Mouse (Mus musculus) hindbrain, embryonic 15.5 days (tissue): ENCODE results near the gene Cyp1a2. TPM values are rescaled to one million over a fixed set of nuclear protein-coding genes. Genes with fewer than 3 reads are reported as not detected.

Experiments
- ATAC-seq: fragments of 200-750 bp; cut with Nextera tagmentation; 2 replicates; pipeline ENCODE4 v1.8.0; 2017; ENCODE audit warnings: low read depth, moderate number of reproducible peaks, moderate TSS enrichment; ENCODE audit not compliant: low FRiP score
- H3K27ac ChIP-seq: fragments of 300-500 bp; sonication (generic); replicated peaks from 2 replicates; pipeline ENCODE4 v1.5.1; 2015; ENCODE audit warnings: mild to moderate bottlenecking, inconsistent platforms
- H3K27me3 ChIP-seq: fragments of 300-500 bp; sonication (generic); 2 replicates; pipeline ENCODE4 v1.6.1; 2015; ENCODE audit warnings: control low read depth, inconsistent platforms
- H3K36me3 ChIP-seq: fragments of 300-500 bp; sonication (generic); 2 replicates; pipeline ENCODE4 v1.6.1; 2015; ENCODE audit warnings: control low read depth, inconsistent platforms
- H3K4me1 ChIP-seq: fragments of 300-500 bp; sonication (generic); replicated peaks from 2 replicates; pipeline ENCODE4 v1.6.1; 2015; ENCODE audit warnings: control low read depth, inconsistent platforms
- H3K4me2 ChIP-seq: fragments of 300-500 bp; sonication (generic); 2 replicates; pipeline ENCODE4 v1.6.1; 2015; ENCODE audit warnings: moderate library complexity, mild to moderate bottlenecking, inconsistent platforms
- H3K4me3 ChIP-seq: fragments of 300-500 bp; sonication (generic); 2 replicates; pipeline ENCODE4 v1.5.1; 2015; ENCODE audit warnings: mild to moderate bottlenecking, inconsistent platforms
- H3K9ac ChIP-seq: fragments of 300-500 bp; sonication (generic); 2 replicates; pipeline ENCODE4 v1.6.1; 2015; ENCODE audit warnings: inconsistent platforms
- H3K9me3 ChIP-seq: fragments of 300-500 bp; sonication (generic); 2 replicates; pipeline ENCODE4 v1.6.1; 2016; ENCODE audit warnings: control low read depth, inconsistent platforms
- WGBS: fragments of 180-500 bp; shearing (Covaris S2); methylation state at CpG from one replicate; pipeline ENCODE4 v1.1.7; 2015; 5-methylcytosine and 5-hydroxymethylcytosine counted together
- polyA plus RNA-seq: library from polyadenylated mRNA; unstranded; fragments of >200 nt; fragmentation: Nextera tagmentation; extraction: Ambion mirVana; gene quantifications from 2 replicates; pipeline ENCODE4 v1.2.1, GENCODE M21; 2015

Cyp1a2 gene
- polyA plus RNA-seq, 1 experiment from 2014 or later = not detected

DNA sequence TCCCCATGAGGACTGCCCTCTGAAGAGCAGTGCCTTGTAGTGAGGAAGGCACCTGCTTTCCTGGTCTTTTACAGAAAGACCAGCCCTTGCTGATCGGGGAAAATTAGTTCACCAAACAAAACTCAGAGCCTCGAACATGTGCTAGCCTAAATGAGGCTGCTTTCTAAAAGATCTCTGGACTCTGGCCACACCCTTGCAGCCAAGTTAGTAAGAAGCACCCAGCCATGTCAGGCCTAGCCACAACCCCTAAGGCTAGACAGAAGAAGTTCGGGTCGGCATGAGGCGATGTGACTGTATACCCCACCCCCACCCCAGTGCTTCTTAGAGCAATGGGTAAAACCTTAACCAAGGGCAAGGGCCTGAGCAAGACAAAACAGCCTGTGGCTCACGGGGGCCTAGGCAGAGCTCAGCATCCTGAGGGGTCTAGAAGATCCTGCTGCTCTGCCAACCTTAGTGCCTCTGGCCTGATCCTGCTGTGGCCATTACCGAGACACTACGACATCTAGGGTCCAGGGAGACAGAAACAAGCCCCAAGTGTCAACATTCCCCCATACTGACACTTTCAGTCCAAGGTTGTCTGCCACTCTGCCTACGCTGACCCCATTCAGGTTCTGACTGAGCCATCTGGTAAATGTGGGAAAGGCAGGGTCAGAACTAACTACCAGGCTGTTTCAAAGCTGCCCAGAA is 40.2 kb downstream of the Cyp1a2 start:
- Histone ChIP-seq H3K4me3 (peak overlapping the region; percentile 95), H3K27me3 (no peaks in the 10 kb centered on the region), H3K4me1 (peaks cover 67% of the 10 kb centered on the region), H3K27ac (no peak overlapping the region), H3K36me3 (no peaks in the 10 kb centered on the region), H3K9ac (peak overlapping the region; percentile 99), H3K9me3 (no peaks in the 10 kb centered on the region), H3K4me2 (peak overlapping the region; percentile 97)
- ATAC-seq = no peak
- 70% methylated on average over 9 of the region's 9 CpGs for WGBS

GRCm38 (mm10) chr9:57641775-57642550 is 41.5 kb downstream of the Cyp1a2 start:
- no peaks in the 10 kb centered on the region for H3K36me3 ChIP-seq
- H3K4me3 ChIP-seq = no peak overlapping the region
- H3K4me2 ChIP-seq = peak overlapping the region; percentile 97; the same call in 1 of the 2 replicates
- WGBS = 82% methylated on average over 13 of the region's 13 CpGs
- no peaks in the 10 kb centered on the region for H3K27me3 ChIP-seq
- no peak for ATAC-seq
- H3K27ac ChIP-seq = no peak overlapping the region
- H3K9ac ChIP-seq = no peak overlapping the region
- peaks cover 80% of the 10 kb centered on the region for H3K4me1 ChIP-seq
- no peaks in the 10 kb centered on the region for H3K9me3 ChIP-seq

DNA sequence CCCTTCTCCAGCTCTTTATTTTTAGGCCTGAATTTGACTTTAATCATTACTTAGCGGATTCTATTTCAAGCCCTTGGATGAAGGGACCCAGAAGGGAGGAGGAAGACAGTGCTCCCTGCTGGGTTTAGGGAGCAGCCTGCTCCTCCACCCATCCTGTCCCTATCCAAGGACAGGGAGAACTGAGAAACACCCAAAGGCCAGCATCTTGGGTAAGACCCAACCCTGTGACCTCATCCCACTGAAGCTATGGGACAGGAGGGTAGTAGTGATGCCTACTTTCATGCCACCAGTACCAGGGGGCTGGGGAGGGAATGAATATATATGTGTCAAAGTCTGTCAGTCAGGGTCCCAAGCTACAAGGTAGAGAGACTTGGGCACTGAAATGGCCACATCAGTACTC is 42.5 kb downstream of the Cyp1a2 start:
- Histone ChIP-seq H3K36me3 (no peaks in the 10 kb centered on the region), H3K4me1 (peaks cover 81% of the 10 kb centered on the region), H3K4me3 (no peak overlapping the region), H3K4me2 (0 out of 2 replicates have a peak overlapping the region, but pooled peaks have one; percentile 36), H3K27me3 (no peaks in the 10 kb centered on the region), H3K27ac (no peak overlapping the region), H3K9me3 (no peaks in the 10 kb centered on the region), H3K9ac (peak overlapping the region; percentile 5; the same call in 1 of the 2 replicates)
- ATAC-seq = no peak
- WGBS = 71% methylated on average over 1 of the region's 1 CpGs

DNA sequence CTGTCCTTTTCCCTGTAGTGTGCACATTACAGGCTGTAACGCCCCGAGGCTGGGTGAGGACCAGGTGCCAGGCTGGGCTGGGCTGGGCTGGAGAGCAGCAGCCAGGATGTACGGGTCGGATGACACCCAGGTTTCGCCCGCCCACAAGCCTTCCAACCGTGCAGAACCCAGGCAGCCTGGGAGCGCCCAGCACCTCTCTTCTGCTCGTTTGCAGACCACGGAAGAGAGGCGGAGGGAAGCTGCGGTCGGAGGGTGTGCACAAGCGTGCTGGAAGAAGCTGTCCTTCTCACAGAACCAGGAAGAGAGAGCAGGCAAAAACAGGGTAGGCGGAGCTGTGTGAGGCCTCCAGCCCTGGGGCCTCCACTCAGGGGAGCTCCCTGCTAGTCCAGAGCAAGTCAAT is 43.1 kb downstream of the Cyp1a2 start:
- H3K27me3 ChIP-seq = no peaks in the 10 kb centered on the region
- no peak for ATAC-seq

GRCm38 (mm10) chr9:57639661-57640328 is 43.7 kb downstream of the Cyp1a2 start:
- no peak overlapping the region for H3K4me3 ChIP-seq

More for the DNA sequence above, 43.1 kb downstream of the Cyp1a2 start:
- peak overlapping the region; percentile 47; the same call in 1 of the 2 replicates for H3K27ac ChIP-seq
- peak overlapping the region; percentile 36 for H3K4me2 ChIP-seq
- peaks cover 77% of the 10 kb centered on the region for H3K4me1 ChIP-seq
- WGBS = 33% methylated on average over 15 of the region's 15 CpGs
- H3K9ac ChIP-seq = peak overlapping the region; percentile 20; the same call in 1 of the 2 replicates
- no peaks in the 10 kb centered on the region for H3K36me3 ChIP-seq
- H3K9me3 ChIP-seq = no peaks in the 10 kb centered on the region
- H3K4me3 ChIP-seq = 0 out of 2 replicates have a peak overlapping the region, but pooled peaks have one; percentile 3

GRCm38 (mm10) chr9:57638651-57639459 is 44.6 kb downstream of the Cyp1a2 start:
- no peak for ATAC-seq
- Histone ChIP-seq H3K27ac (peak overlapping the region; percentile 46; the same call in 1 of the 2 replicates), H3K4me1 (peaks cover 78% of the 10 kb centered on the region), H3K4me2 (peak overlapping the region; percentile 16), H3K4me3 (no peak overlapping the region), H3K9ac (no peak overlapping the region), H3K36me3 (no peaks in the 10 kb centered on the region), H3K27me3 (no peaks in the 10 kb centered on the region), H3K9me3 (no peaks in the 10 kb centered on the region)
- 43% methylated on average over 8 of the region's 8 CpGs for WGBS

More at GRCm38 (mm10) chr9:57639661-57640328, 43.7 kb downstream of the Cyp1a2 start:
- no peaks in the 10 kb centered on the region for H3K27me3 ChIP-seq
- H3K27ac ChIP-seq = peak overlapping the region; percentile 47; the same call in 1 of the 2 replicates
- H3K4me2 ChIP-seq = peak overlapping the region; percentile 36
- 0 out of 2 replicates have a peak overlapping the region, but pooled peaks have one; percentile 20 for H3K9ac ChIP-seq
- 69% methylated on average over 5 of the region's 5 CpGs for WGBS
- peaks cover 77% of the 10 kb centered on the region for H3K4me1 ChIP-seq
- no peak for ATAC-seq
- no peaks in the 10 kb centered on the region for H3K36me3 ChIP-seq
- no peaks in the 10 kb centered on the region for H3K9me3 ChIP-seq

- WGBS = 55% methylated on average over 6 of the region's 6 CpGs
- no peaks in the 10 kb centered on the region for H3K9me3 ChIP-seq
- H3K27me3 ChIP-seq = no peaks in the 10 kb centered on the region
- peak; percentile 20; the same call in 1 of the 2 replicates for ATAC-seq
- H3K36me3 ChIP-seq = no peaks in the 10 kb centered on the region
- 0 out of 2 replicates have a peak overlapping the region, but pooled peaks have one; percentile 5 for H3K9ac ChIP-seq
- no peak overlapping the region for H3K4me2 ChIP-seq
- H3K27ac ChIP-seq = peak overlapping the region; percentile 53
- peaks cover 73% of the 10 kb centered on the region for H3K4me1 ChIP-seq
- H3K4me3 ChIP-seq = no peak overlapping the region
Observed at GRCm38 (mm10) chr9:57637741-57638322, 45.7 kb downstream of the Cyp1a2 start.

DNA sequence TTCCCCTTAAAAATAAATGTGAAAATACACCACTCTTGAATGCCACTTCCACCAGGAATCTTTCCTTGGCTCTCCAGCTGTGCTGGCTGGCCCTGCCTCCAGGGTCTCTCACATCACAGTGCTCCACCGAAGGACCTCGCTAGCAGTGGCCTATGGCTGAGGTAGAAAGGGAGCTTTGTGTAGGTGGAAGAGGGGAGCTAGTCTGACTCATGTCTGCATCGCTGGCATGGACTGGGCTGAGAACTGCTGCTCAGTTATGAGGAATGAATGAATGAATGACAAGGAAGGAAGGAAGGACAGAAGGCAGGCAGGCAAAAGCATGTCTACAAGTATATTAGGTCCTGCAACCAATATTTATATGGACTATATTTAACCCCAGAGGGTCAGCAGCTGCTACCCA is 46.2 kb downstream of the Cyp1a2 start:
- peaks cover 68% of the 10 kb centered on the region for H3K4me1 ChIP-seq
- H3K36me3 ChIP-seq = no peaks in the 10 kb centered on the region
- WGBS = 75% methylated on average over 3 of the region's 3 CpGs
- H3K27ac ChIP-seq = 0 out of 2 replicates have a peak overlapping the region, but pooled peaks have one; percentile 53
- no peak overlapping the region for H3K9ac ChIP-seq
- no peak overlapping the region for H3K4me3 ChIP-seq
- no peak overlapping the region for H3K4me2 ChIP-seq
- no peaks in the 10 kb centered on the region for H3K27me3 ChIP-seq
- ATAC-seq = no peak
- H3K9me3 ChIP-seq = no peaks in the 10 kb centered on the region

DNA sequence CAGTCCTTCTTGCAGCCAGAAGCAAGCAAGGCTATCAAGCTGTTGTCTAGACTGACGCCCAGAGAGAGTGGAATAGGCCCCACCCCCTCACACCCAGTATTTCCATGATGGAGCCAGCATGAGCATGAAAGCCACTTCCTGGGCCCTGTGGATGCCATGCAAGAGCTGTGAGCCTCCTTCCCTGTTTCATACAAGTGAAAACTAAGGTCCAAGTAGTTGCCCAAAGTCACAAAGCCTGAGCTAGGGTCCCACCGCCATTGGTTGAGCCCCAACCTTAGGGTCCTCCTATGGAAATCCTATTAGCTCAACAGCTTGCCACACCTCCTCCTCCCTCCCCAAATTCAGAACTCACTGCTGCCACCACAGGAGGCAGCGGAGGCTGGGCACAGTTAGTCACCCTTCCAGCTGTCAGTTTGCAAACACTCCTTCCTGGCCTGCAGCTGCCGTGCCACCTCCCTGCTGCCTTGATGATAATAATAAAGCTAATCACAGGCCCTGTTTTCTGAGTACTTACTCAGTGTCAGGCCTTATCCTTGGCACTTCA is 50.0 kb downstream of the Cyp1a2 start:
- ATAC-seq = no peak
- Histone ChIP-seq H3K27ac (no peak overlapping the region), H3K4me3 (no peak overlapping the region), H3K27me3 (no peaks in the 10 kb centered on the region), H3K4me1 (peaks cover 33% of the 10 kb centered on the region), H3K9me3 (no peaks in the 10 kb centered on the region), H3K4me2 (no peak overlapping the region), H3K36me3 (peaks cover 16% of the 10 kb centered on the region), H3K9ac (no peak overlapping the region)
- 48% methylated on average over 4 of the region's 4 CpGs for WGBS

GRCm38 (mm10) chr9:57629118-57629874 is 54.2 kb downstream of the Cyp1a2 start:
- H3K9me3 ChIP-seq = no peaks in the 10 kb centered on the region
- WGBS = 77% methylated on average over 14 of the region's 14 CpGs
- H3K27ac ChIP-seq = no peak overlapping the region
- H3K9ac ChIP-seq = no peak overlapping the region
- no peak overlapping the region for H3K4me3 ChIP-seq
- H3K36me3 ChIP-seq = peaks cover 52% of the 10 kb centered on the region
- H3K4me2 ChIP-seq = no peak overlapping the region
- H3K27me3 ChIP-seq = no peaks in the 10 kb centered on the region
- peak; percentile 59; the same call in 1 of the 2 replicates for ATAC-seq
- peaks cover 13% of the 10 kb centered on the region for H3K4me1 ChIP-seq
